Mouse (Mus musculus) kidney, adult 2 months (tissue): Measurements from ENCODE around the gene Chkb.

ENCODE experiments used
- CTCF ChIP-seq: fragments of 200-500 bp; conservative IDR thresholded peaks from 2 replicates; pipeline ENCODE4 v1.5.1; 2011; ENCODE audit warnings: low read depth, mild to moderate bottlenecking, control low read depth, low read length, moderate library complexity, mixed read lengths; ENCODE audit not compliant: insufficient read depth, insufficient read length
- POLR2A ChIP-seq: fragments of 200-500 bp; IDR thresholded peaks from one replicate; pipeline ENCODE4 v1.6.1; 2011; ENCODE audit warnings: low read depth, low read length, control low read depth

DNA sequence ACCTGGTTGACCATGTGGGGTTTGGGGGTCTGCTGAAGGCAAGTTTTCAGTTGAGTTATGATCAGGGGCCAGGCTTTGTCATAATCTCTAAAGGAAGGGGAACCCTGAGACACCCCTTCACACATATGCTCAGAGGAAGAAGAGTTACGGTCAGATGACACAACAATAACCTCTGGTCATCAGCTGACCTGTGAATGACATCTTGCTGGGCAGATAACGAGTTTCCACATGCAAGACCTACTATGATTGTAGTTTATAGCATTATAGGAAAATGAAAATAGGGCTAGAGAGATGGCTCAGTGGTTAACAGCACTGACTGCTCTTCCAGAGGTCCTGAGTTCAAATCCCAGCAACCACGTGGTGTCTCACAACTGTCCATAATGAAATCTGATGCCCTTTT, 48.9 kb upstream of the Chkb start:
- TF ChIP-seq CTCF, result no peak
- TF ChIP-seq POLR2A, result no peak
